Mouse (Mus musculus) stomach, postnatal 0 days (tissue): ENCODE results near the gene Trim5.
A peak's percentile ranks its signal among the peaks of the same experiment; 100 is the strongest.

Experiments
- CTCF ChIP-seq: IDR thresholded peaks from 2 replicates; pipeline ENCODE4 v1.5.1; 2016; ENCODE audit warnings: antibody characterized with exemption, low read depth, mild to moderate bottlenecking, moderate library complexity
- EP300 ChIP-seq: optimal IDR thresholded peaks from 2 replicates; pipeline ENCODE3; 2016; ENCODE audit warnings: antibody characterized with exemption

DNA sequence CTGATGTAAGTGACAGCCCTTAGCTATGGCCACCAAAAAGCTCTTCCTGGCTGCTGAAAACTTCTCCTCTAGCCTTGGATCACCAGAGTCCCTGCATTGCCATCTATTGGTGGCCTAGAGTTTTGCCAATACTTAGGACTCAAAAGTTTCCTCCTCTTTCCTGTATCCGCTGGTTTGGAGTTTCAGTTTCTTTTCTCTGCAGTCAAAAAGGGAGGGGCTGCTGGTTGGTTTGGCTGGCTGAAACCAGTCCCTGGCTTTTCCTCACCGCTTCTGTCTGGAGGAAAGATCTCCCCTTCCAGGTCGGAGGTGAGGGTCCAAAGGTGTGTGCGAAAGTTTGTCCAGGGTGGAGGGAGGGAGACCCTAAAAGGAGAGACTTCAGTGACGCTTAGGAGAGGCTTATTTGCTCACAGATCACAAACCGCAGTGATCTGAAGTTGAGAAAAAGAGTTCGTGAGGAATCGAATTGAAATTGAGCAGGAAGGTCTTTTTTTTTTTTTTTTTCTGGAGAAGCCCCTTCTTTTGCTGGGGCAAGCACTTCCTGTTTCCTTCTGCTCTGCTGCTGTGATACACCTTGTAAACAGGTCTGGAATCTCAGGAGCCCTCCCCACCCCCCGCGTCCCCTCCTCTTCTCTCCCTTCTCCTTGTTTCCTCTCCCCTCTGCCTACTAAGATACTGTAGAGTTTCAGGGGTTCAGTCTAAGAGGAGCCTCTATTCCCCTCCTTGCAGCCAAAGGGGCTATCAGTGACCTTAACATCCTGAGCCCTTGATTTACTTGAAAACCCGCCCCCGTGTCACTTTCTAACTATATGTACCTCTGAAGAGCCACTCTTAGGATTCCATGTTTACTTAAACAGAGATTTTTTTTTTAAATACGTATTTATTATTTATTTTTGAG, 43.4 kb downstream of the Trim5 start, which contains the start of gene Trim34a:
- TF ChIP-seq CTCF = peak; percentile 84
- TF ChIP-seq EP300 = no peak
